Mouse (Mus musculus) E14TG2a.4 (cell line): ENCODE data around the gene Med19.

Experiments used
- CTCF ChIP-seq: conservative IDR thresholded peaks from 2 replicates; pipeline ENCODE4 v1.5.1; 2014; ENCODE audit warnings: low read length
- POU5F1 ChIP-seq: IDR thresholded peaks from 2 replicates; pipeline ENCODE4 v1.6.1; 2014; ENCODE audit warnings: low read length, borderline replicate concordance

- TF ChIP-seq CTCF: no peak
- TF ChIP-seq POU5F1: no peak
These were observed 53.0 kb downstream of the Med19 start for GRCm38 (mm10) chr2:84731206-84731605.
